Mouse (Mus musculus) lung, postnatal 10 days (tissue): Measurements from ENCODE around the gene Dmpk.

Source experiments
- DNase-seq: peaks from one replicate; pipeline ENCODE4 v3.0.0; 2021

The Dmpk gene

GRCm38 (mm10) chr7:19083701-19084100 is at the start of gene Dmpk:
TSS of gene Dmpk (plus strand) at chr7:19083849.
- DNase-seq: peak; percentile 52

- no peak for DNase-seq
Observed at GRCm38 (mm10) chr7:19044616-19045015, 39.0 kb upstream of the Dmpk start.

- peak; percentile 67 for DNase-seq
Observed at GRCm38 (mm10) chr7:19046286-19047069, 37.2 kb upstream of the Dmpk start.

- no peak for DNase-seq
Observed at GRCm38 (mm10) chr7:19048006-19048527, 35.6 kb upstream of the Dmpk start.

- DNase-seq: no peak
Observed at GRCm38 (mm10) chr7:19049252-19049651, 34.4 kb upstream of the Dmpk start.

GRCm38 (mm10) chr7:19050172-19050571 is 33.5 kb upstream of the Dmpk start:
- DNase-seq: no peak

- no peak for DNase-seq
Observed at GRCm38 (mm10) chr7:19051161-19051560, 32.5 kb upstream of the Dmpk start.

- DNase-seq: no peak
Observed at GRCm38 (mm10) chr7:19052345-19053135, 31.1 kb upstream of the Dmpk start.

- DNase-seq: no peak
Observed at GRCm38 (mm10) chr7:19053136-19053532, 30.5 kb upstream of the Dmpk start.

GRCm38 (mm10) chr7:19054047-19054776 is 29.4 kb upstream of the Dmpk start, which contains the start of gene Rsph6a:
TSS of gene Rsph6a (plus strand) at chr7:19054690.
- peak; percentile 73 for DNase-seq

- DNase-seq: no peak
Observed at GRCm38 (mm10) chr7:19054777-19055076, 28.9 kb upstream of the Dmpk start.

- no peak for DNase-seq
Observed at GRCm38 (mm10) chr7:19055108-19055507, 28.5 kb upstream of the Dmpk start.

GRCm38 (mm10) chr7:19057405-19057804 is 26.2 kb upstream of the Dmpk start:
- no peak for DNase-seq

GRCm38 (mm10) chr7:19065896-19066295 is 17.8 kb upstream of the Dmpk start:
- DNase-seq: no peak

GRCm38 (mm10) chr7:19067063-19067462 is 16.6 kb upstream of the Dmpk start:
- no peak for DNase-seq

GRCm38 (mm10) chr7:19067935-19068334 is 15.7 kb upstream of the Dmpk start:
- DNase-seq: no peak

- DNase-seq: peak; percentile 82
Observed at GRCm38 (mm10) chr7:19068707-19069106, 14.9 kb upstream of the Dmpk start.

- DNase-seq: no peak
Observed at GRCm38 (mm10) chr7:19069500-19069899, 14.1 kb upstream of the Dmpk start.

- peak; percentile 1 for DNase-seq
Observed at GRCm38 (mm10) chr7:19071024-19071423, 12.6 kb upstream of the Dmpk start.

- DNase-seq: peak; percentile 47
Observed at GRCm38 (mm10) chr7:19073504-19073903, 10.1 kb upstream of the Dmpk start.

GRCm38 (mm10) chr7:19074494-19074893 is 9.2 kb upstream of the Dmpk start:
- DNase-seq: peak; percentile 2

- peak; percentile 1 for DNase-seq
Observed at GRCm38 (mm10) chr7:19075231-19075630, 8.4 kb upstream of the Dmpk start.
